18 mouse cellular contexts compared by ENCODE assay signal in genomic region chr7:130637811-130638210, GRCm38 (mm10).
DNase-seq lines count a peak whose midpoint lies in the region; ATAC-seq lines count a peak whose summit lies in the region.
"Had no signal": no experiment of that assay in that cellular context is flagged by ENCODE, and none has a peak within 500 bp of the region (broad histone marks: within the 10 kb centered on the region; RNA-seq: fewer than 3 reads in every experiment).

No protein-coding gene starts in this region.

- no peak overlapping the region for H3K9ac ChIP-seq in lung, embryonic 15.5 days
- H3K9ac ChIP-seq in embryonic facial prominence, embryonic 12.5 days = no peak overlapping the region
- no peak overlapping the region for H3K9ac ChIP-seq in limb, embryonic 15.5 days
- no peak overlapping the region for H3K9ac ChIP-seq in midbrain, embryonic 15.5 days
- H3K9ac ChIP-seq: midbrain, embryonic 13.5 days had no signal

- no peak overlapping the region for H3K4me2 ChIP-seq in lung, embryonic 15.5 days
- H3K4me2 ChIP-seq in embryonic facial prominence, embryonic 12.5 days (replicated peaks) = peak overlapping the region; percentile 13; the same call in 1 of the 2 replicates
- no peak overlapping the region for H3K4me2 ChIP-seq in limb, embryonic 15.5 days
- no peak overlapping the region for H3K4me2 ChIP-seq in midbrain, embryonic 15.5 days
- H3K4me2 ChIP-seq: heart, embryonic 11.5 days; midbrain, embryonic 13.5 days had no signal

- no peak for ATAC-seq in lung, embryonic 15.5 days (ENCODE audit: borderline replicate concordance, extremely low read depth, low FRiP score, low TSS enrichment)
- ATAC-seq in embryonic facial prominence, embryonic 12.5 days (ENCODE audit: insufficient number of reproducible peaks, insufficient read depth, low FRiP score, low TSS enrichment) = no peak
- no peak for ATAC-seq in limb, embryonic 15.5 days (ENCODE audit: insufficient number of reproducible peaks, low FRiP score, low TSS enrichment, low read depth)
- ATAC-seq in midbrain, embryonic 15.5 days (replicated peaks) = no peak
- ATAC-seq: midbrain, embryonic 13.5 days; Patski had no signal

- no peak for DNase-seq in heart, embryonic 10.5 days (ENCODE audit: low spot score)
- no peak for DNase-seq in heart, adult 8-10 months (ENCODE audit: low spot score)
- DNase-seq in lung, postnatal 36 days = no peak
- no peak for DNase-seq in left cerebral cortex, adult 9 months (ENCODE audit: low spot score in 2 of 2)
- DNase-seq: adrenal gland, postnatal 25 days; B cell, adult 2 months; cerebellum, adult 2 months; gastrocnemius, postnatal 25 days; heart, postnatal 36 days; kidney, postnatal 25 days; lung, adult 18-20 months had no signal

- H3K27me3 ChIP-seq in heart, embryonic 10.5 days (ENCODE audit: insufficient read depth, poor library complexity, severe bottlenecking) = no peaks in the 10 kb centered on the region
- no peaks in the 10 kb centered on the region for H3K27me3 ChIP-seq in lung, embryonic 15.5 days
- no peaks in the 10 kb centered on the region for H3K27me3 ChIP-seq in embryonic facial prominence, embryonic 12.5 days
- H3K27me3 ChIP-seq in limb, embryonic 15.5 days = no peaks in the 10 kb centered on the region
- no peaks in the 10 kb centered on the region for H3K27me3 ChIP-seq in midbrain, embryonic 15.5 days (replicated peaks)
- H3K27me3 ChIP-seq: midbrain, embryonic 13.5 days; Patski had no signal

- H3K4me1 ChIP-seq in heart, embryonic 10.5 days = peaks cover 39% of the 10 kb centered on the region
- peaks cover 29% of the 10 kb centered on the region for H3K4me1 ChIP-seq in lung, embryonic 15.5 days
- peaks cover 28% of the 10 kb centered on the region for H3K4me1 ChIP-seq in embryonic facial prominence, embryonic 12.5 days
- H3K4me1 ChIP-seq in limb, embryonic 15.5 days = peaks cover 28% of the 10 kb centered on the region
- no peaks in the 10 kb centered on the region; the same call in 1 of the 2 replicates for H3K4me1 ChIP-seq in midbrain, embryonic 15.5 days
- H3K4me1 ChIP-seq: midbrain, embryonic 13.5 days had no signal

- no peaks in the 10 kb centered on the region for H3K9me3 ChIP-seq in heart, embryonic 10.5 days
- no peaks in the 10 kb centered on the region for H3K9me3 ChIP-seq in lung, embryonic 15.5 days
- no peaks in the 10 kb centered on the region for H3K9me3 ChIP-seq in embryonic facial prominence, embryonic 12.5 days
- no peaks in the 10 kb centered on the region for H3K9me3 ChIP-seq in limb, embryonic 15.5 days
- H3K9me3 ChIP-seq in midbrain, embryonic 15.5 days = no peaks in the 10 kb centered on the region
- H3K9me3 ChIP-seq: midbrain, embryonic 13.5 days had no signal

- H3K36me3 ChIP-seq in heart, embryonic 10.5 days = no peaks in the 10 kb centered on the region
- H3K36me3 ChIP-seq in lung, embryonic 15.5 days = no peaks in the 10 kb centered on the region
- no peaks in the 10 kb centered on the region for H3K36me3 ChIP-seq in embryonic facial prominence, embryonic 12.5 days
- no peaks in the 10 kb centered on the region for H3K36me3 ChIP-seq in limb, embryonic 15.5 days
- H3K36me3 ChIP-seq in midbrain, embryonic 15.5 days (replicated peaks) = no peaks in the 10 kb centered on the region
- H3K36me3 ChIP-seq: midbrain, embryonic 13.5 days had no signal

- H3K4me3 ChIP-seq in heart, embryonic 10.5 days = no peak overlapping the region
- no peak overlapping the region for H3K4me3 ChIP-seq in lung, embryonic 15.5 days
- no peak overlapping the region for H3K4me3 ChIP-seq in embryonic facial prominence, embryonic 12.5 days
- no peak overlapping the region for H3K4me3 ChIP-seq in limb, embryonic 15.5 days
- H3K4me3 ChIP-seq in midbrain, embryonic 15.5 days = no peak overlapping the region
- H3K4me3 ChIP-seq: midbrain, embryonic 13.5 days had no signal

- peak overlapping the region; percentile 42; the same call in 1 of the 2 replicates for H3K27ac ChIP-seq in heart, embryonic 10.5 days
- peak overlapping the region; percentile 7; the same call in 1 of the 2 replicates for H3K27ac ChIP-seq in lung, embryonic 15.5 days
- peak overlapping the region; percentile 72 for H3K27ac ChIP-seq in embryonic facial prominence, embryonic 12.5 days
- H3K27ac ChIP-seq in limb, embryonic 15.5 days = peak overlapping the region; percentile 27
- no peak overlapping the region for H3K27ac ChIP-seq in midbrain, embryonic 15.5 days
- H3K27ac ChIP-seq: midbrain, embryonic 13.5 days had no signal

- WGBS in heart, embryonic 10.5 days = 32% methylated on average over 6 of the region's 6 CpGs
- WGBS in lung, embryonic 15.5 days = 23% methylated on average over 6 of the region's 6 CpGs
- WGBS in embryonic facial prominence, embryonic 12.5 days = 10% methylated on average over 6 of the region's 6 CpGs
- WGBS in limb, embryonic 15.5 days = 9% methylated on average over 6 of the region's 6 CpGs
- 40% methylated on average over 6 of the region's 6 CpGs for WGBS in midbrain, embryonic 15.5 days
